ENCODE assay signal across 26 mouse cellular contexts in genomic region chr2:83768311-83769047, GRCm38 (mm10).
"Had no signal": no experiment of that assay in that cellular context is flagged by ENCODE, and none has a peak within 500 bp of the region (broad histone marks: within the 10 kb centered on the region; RNA-seq: fewer than 3 reads in every experiment).

No protein-coding gene starts in this region.

- H3K27ac ChIP-seq: gastrocnemius, adult 2 months; heart, embryonic 10.5 days; heart, embryonic 13.5 days; heart, embryonic 15.5 days; hindbrain, embryonic 10.5 days; hindbrain, embryonic 12.5 days; hindbrain, embryonic 14.5 days; intestine, embryonic 15.5 days; layer of hippocampus, adult 2 months; left cerebral cortex, adult 2 months; limb, embryonic 10.5 days; limb, embryonic 12.5 days had no signal

- H3K4me3 ChIP-seq: gastrocnemius, adult 2 months; heart, embryonic 10.5 days; heart, embryonic 13.5 days; heart, embryonic 15.5 days; hindbrain, embryonic 10.5 days; hindbrain, embryonic 12.5 days; intestine, embryonic 15.5 days; layer of hippocampus, adult 2 months; left cerebral cortex, adult 2 months; limb, embryonic 10.5 days; limb, embryonic 12.5 days had no signal

- ATAC-seq: hindbrain, embryonic 16.5 days; inflammation-experienced regulatory T-cells, adult 6 months; intestine, embryonic 15.5 days; intestine, postnatal 0 days had no signal

- H3K4me2 ChIP-seq: heart, embryonic 13.5 days; heart, embryonic 15.5 days; hindbrain, embryonic 12.5 days; hindbrain, embryonic 14.5 days; intestine, embryonic 15.5 days; limb, embryonic 12.5 days had no signal

- H3K9ac ChIP-seq: heart, embryonic 13.5 days; heart, embryonic 15.5 days; hindbrain, embryonic 12.5 days; hindbrain, embryonic 14.5 days; intestine, embryonic 15.5 days; limb, embryonic 12.5 days had no signal

- DNase-seq: gastrocnemius, adult 2 months; gastrocnemius, postnatal 10 days; gastrocnemius, postnatal 25 days; heart, adult 18-20 months; heart, postnatal 14 days; heart, postnatal 4 days; kidney, adult 18-20 months; kidney, adult 8-10 months; kidney, postnatal 10 days; kidney, postnatal 25 days; kidney, postnatal 4 days; liver had no signal

- H3K27me3 ChIP-seq: hindbrain, embryonic 12.5 days; intestine, embryonic 15.5 days; limb, embryonic 12.5 days had no signal

- H3K9me3 ChIP-seq: heart, embryonic 10.5 days; heart, embryonic 13.5 days; heart, embryonic 15.5 days; hindbrain, embryonic 10.5 days; hindbrain, embryonic 12.5 days; intestine, embryonic 15.5 days; limb, embryonic 10.5 days; limb, embryonic 12.5 days had no signal

- H3K4me1 ChIP-seq: heart, embryonic 10.5 days; heart, embryonic 15.5 days; hindbrain, embryonic 10.5 days; hindbrain, embryonic 12.5 days; intestine, embryonic 15.5 days; limb, embryonic 10.5 days; limb, embryonic 12.5 days had no signal
